Mouse (Mus musculus) cerebellum, adult 2 months (tissue): ENCODE data around the gene Pah. TPM values are rescaled to one million over a fixed set of nuclear protein-coding genes. Genes with fewer than 3 reads are reported as not detected.
A peak's percentile ranks its signal among the peaks of the same experiment; 100 is the strongest.

Experiments
- DNase-seq, 2 experiments: peaks; one replicate each; pipeline ENCODE4 v3.0.0; 2021
- H3K27ac ChIP-seq: fragments of 200-500 bp; 2 replicates; pipeline ENCODE4 v1.5.1; 2012; ENCODE audit warnings: low read length, control low read depth, inconsistent platforms; ENCODE audit not compliant: insufficient read depth
- H3K27me3 ChIP-seq: fragments of 200-500 bp; 2 replicates; pipeline ENCODE4 v1.6.1; 2012; ENCODE audit warnings: inconsistent platforms, mild to moderate bottlenecking, low read length, moderate library complexity; ENCODE audit not compliant: control insufficient read depth, insufficient read depth
- H3K4me1 ChIP-seq: fragments of 200-500 bp; 2 replicates; pipeline ENCODE4 v1.6.1; 2011; ENCODE audit warnings: low read length; ENCODE audit not compliant: control insufficient read depth, insufficient read depth
- H3K4me3 ChIP-seq: fragments of 200-500 bp; replicated peaks from 2 replicates; pipeline ENCODE3; 2011; ENCODE audit warnings: mild to moderate bottlenecking, low read depth, low read length, control low read depth; ENCODE audit not compliant: insufficient read depth
- CTCF ChIP-seq: fragments of 200-500 bp; IDR thresholded peaks from 2 replicates; pipeline ENCODE4 v1.5.1; 2011; ENCODE audit warnings: low read depth, mild to moderate bottlenecking, control low read depth, low read length, moderate library complexity, borderline replicate concordance; ENCODE audit not compliant: insufficient read depth
- POLR2A ChIP-seq: fragments of 200-500 bp; IDR thresholded peaks from 2 replicates; pipeline ENCODE4 v1.6.1; 2011; ENCODE audit warnings: low read length, control low read depth, borderline replicate concordance; ENCODE audit not compliant: insufficient read depth
- WGBS: fragments of 180-500 bp; shearing (Covaris S2); methylation state at CpG from one replicate; pipeline ENCODE4 v1.1.7; 2018; 5-methylcytosine and 5-hydroxymethylcytosine counted together
- polyA plus RNA-seq: library from polyadenylated mRNA; depleted of rRNA; stranded (reverse); fragments of >200 nt; gene quantifications from 2 replicates; pipeline ENCODE4 v1.2.3, GENCODE M21; 2012; rRNA removed

Gene Pah
- polyA plus RNA-seq, result 0.13 and 0.20 TPM in 2 replicates

DNA sequence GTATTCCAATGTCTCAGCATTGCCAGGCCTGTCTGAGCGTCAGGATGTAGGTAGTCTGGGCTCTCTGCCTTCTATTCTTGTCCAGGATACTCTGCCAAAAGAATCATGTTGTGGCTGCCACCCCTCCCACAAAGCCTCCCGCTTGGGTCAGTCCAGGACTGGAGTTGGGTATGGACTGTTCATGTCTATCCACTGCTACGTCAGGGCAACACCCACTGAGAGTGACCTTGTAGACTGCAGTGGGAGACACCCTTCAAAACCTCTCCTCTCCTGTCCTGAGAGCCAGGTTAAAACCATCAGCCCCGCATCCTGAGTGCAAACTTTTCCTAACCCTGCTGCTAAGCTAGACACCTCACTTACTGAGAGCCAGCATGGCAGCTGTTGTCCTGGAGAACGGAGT is at the start of gene Pah:
Pah (plus strand) TSS at position 150 of the 400 bp plus-strand sequence.
- Histone ChIP-seq H3K4me1 (no peaks in the 10 kb centered on the region), H3K4me3 (no peak within 1 kb of the TSS), H3K27me3 (no peaks in the 10 kb centered on the region), H3K27ac (no peak within 1 kb of the TSS)
- 55% methylated on average over 5 of the region's 5 CpGs for WGBS
- DNase-seq, result no peak
- TF ChIP-seq CTCF, result no peak
- no peak for TF ChIP-seq POLR2A

DNA sequence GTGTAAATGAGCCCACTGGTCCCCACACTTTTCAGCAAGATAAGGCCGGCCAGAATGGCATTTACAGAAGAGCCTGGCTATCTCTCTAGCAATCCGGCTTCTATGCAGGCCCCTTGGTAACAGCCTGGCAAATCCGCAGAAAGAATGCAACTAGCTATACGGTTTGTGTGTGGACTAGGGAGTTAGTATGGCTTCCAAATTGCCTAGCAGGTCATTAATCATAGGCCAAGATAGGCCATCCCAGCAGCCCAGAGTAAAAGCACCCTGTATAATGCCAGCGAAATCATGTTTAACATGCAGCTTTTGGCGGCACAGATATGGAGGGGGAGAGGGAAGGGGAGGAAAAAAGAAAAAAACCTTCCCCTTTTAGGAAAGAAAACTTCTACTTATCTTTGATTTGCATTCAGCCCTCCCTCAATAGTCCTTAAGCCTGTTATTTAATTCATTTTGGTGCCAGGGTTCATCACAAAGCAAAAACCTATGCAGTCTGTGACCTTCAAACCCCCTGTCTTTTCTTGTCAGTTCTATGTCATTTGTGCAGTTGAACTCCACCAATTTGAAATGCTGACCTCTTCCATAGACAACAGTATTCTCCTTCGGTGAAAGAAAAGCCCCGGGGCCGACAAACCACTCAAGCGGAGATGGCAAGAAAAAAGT is 48.0 kb upstream of the Pah start:
- 40% methylated on average over 10 of the region's 10 CpGs for WGBS
- Histone ChIP-seq H3K4me3 (no peak overlapping the region), H3K27ac (no peak overlapping the region), H3K4me1 (no peaks in the 10 kb centered on the region), H3K27me3 (no peaks in the 10 kb centered on the region)
- no peak for DNase-seq
- TF ChIP-seq CTCF (no peak), POLR2A (no peak)

DNA sequence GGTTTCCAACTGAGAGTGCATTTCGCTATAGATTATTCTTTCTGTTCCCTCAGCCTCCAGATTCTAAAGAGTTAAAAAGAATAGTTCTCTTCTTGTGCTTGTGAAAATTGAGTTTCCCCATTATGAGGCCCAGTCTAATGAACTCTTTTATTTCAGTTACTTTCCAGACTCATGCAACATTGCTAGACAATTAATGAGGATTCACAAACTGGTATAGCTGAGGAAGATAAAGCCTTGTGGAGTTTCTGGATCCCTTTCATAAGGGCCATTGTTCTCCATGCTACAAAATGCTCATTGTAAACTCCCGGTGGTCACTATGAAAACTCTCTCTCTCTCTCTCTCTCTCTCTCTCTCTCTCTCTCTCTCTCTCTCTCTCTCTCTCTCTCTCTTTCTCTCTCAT is 46.6 kb upstream of the Pah start:
- no peak overlapping the region for H3K27ac ChIP-seq
- no peaks in the 10 kb centered on the region for H3K27me3 ChIP-seq
- H3K4me3 ChIP-seq, result no peak overlapping the region
- no peak for TF ChIP-seq CTCF
- no peak for TF ChIP-seq POLR2A
- DNase-seq, result no peak
- WGBS, result 25% methylated on average over 2 of the region's 2 CpGs
- H3K4me1 ChIP-seq, result no peaks in the 10 kb centered on the region

DNA sequence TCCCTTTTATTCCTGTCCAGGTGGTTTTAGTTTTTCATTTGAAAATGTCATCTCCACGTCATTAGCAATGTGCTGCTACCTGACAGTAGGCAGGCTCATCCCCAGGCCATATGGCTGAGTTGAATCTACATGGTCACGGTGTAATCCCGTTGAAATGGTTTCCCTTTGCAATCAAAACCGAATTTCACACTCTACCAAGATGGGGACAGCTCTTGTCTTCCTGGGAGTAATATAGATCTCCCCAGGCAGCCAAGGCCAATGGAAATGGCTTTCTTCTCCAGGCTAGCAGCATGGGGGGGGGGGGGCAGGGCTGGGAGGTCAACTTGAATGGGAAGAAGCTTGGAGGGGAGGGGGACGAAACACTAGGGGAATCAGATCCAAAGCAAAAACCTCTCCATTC is 43.7 kb upstream of the Pah start:
- H3K4me3 ChIP-seq, result no peak overlapping the region
- WGBS, result 18% methylated on average over 5 of the region's 5 CpGs
- H3K27ac ChIP-seq, result no peak overlapping the region
- no peak for DNase-seq
- no peaks in the 10 kb centered on the region for H3K4me1 ChIP-seq
- no peak for TF ChIP-seq POLR2A
- no peak for TF ChIP-seq CTCF
- H3K27me3 ChIP-seq, result no peaks in the 10 kb centered on the region

DNA sequence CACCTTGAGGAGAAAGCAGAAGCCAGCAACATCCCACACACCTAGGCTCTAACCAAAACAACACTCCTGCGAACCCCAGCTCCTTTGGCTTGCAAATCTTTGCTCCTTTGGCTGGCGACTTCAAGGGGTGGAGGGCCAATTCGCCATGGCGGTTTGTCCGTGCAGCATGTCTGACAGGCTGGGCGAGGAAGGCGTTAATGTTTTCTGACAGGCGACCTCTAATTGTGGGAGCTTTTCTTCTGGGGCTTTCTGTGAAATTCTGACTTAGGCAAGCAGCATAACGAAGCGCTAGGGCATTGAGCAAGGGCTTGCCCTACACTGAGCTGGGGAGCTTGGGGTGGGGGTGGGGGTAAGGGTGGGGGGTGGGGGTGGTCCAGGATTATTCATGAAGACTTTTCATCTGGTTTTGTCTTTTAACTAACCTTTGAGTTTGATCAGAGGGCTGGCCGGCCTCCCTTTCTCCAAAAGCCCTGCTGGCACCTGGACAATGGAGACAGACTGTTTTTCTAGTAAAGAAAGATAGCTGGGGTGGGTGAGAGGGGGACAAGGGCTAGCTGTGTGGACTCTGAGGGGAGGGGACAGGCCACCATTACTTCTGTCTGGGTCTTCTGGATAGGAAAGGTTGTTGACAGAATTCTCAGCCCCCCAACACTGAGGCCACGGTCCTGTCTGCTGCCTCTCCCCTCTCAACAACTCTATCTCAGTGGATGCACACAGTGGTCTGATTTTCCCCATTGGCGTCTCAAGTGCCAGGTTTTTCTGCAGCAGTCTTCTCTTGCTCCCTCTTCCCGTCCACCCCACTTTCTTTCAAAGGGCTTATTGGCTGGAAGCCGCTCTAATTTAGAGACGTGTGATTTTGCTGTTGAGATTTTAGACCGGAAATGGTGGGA is 36.5 kb upstream of the Pah start:
- Histone ChIP-seq H3K27me3 (peaks cover 3% of the 10 kb centered on the region; the same call in 1 of the 2 replicates), H3K27ac (no peak overlapping the region), H3K4me3 (no peak overlapping the region), H3K4me1 (peaks cover 4% of the 10 kb centered on the region; the same call in 1 of the 2 replicates)
- TF ChIP-seq POLR2A (no peak), CTCF (no peak)
- no peak for DNase-seq
- 7% methylated on average over 17 of the region's 17 CpGs for WGBS

DNA sequence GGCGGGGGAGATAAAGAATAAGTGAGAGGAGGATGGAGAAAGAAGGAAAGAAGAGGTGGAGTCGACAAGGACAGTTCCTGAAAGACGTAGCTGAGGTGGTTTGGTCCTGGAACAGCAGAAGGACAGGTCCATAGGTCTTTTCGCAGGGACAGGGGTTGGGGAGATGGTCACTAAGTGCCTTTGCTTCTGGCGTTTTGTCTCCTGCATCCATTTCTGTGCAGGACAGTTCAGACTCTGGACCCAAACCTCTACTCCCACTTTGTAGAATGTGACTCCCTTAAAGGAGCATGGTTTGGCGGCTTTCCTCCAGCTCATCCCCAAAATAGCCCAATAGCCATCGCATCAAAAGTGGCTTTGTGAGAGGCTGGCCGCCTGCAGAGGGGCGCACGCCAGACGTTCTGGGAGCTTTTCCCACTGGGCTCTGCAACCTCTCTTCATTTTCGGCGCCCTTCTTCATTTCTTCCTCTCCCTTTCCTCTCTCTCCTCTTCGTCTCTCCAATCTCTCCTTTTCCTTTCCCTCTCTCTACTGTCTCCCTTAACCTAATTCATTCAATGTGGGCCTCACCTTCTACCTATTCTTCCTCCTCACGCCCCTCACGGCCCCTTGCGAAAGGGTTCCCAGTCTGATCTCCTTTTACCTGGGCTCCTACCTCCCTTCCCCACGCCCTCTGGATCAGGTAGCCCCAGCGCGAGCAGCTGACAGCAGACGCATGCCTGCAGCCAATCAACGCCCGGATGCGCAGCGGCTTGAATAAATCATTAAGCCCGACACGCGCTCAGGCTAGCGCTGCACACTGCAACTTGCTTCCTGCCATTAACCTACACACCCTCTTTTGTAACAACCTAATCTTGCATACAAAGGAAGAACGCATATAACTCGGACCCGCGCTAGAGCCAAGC is 35.6 kb upstream of the Pah start:
- WGBS, result 2% methylated on average over 33 of the region's 33 CpGs
- TF ChIP-seq CTCF, result no peak
- H3K4me3 ChIP-seq, result peak overlapping the region; percentile 30
- peak in 1 of 2 experiments; percentile 16 for DNase-seq
- H3K27ac ChIP-seq, result no peak overlapping the region
- peaks cover 3% of the 10 kb centered on the region; the same call in 1 of the 2 replicates for H3K27me3 ChIP-seq
- H3K4me1 ChIP-seq, result peaks cover 4% of the 10 kb centered on the region; the same call in 1 of the 2 replicates

DNA sequence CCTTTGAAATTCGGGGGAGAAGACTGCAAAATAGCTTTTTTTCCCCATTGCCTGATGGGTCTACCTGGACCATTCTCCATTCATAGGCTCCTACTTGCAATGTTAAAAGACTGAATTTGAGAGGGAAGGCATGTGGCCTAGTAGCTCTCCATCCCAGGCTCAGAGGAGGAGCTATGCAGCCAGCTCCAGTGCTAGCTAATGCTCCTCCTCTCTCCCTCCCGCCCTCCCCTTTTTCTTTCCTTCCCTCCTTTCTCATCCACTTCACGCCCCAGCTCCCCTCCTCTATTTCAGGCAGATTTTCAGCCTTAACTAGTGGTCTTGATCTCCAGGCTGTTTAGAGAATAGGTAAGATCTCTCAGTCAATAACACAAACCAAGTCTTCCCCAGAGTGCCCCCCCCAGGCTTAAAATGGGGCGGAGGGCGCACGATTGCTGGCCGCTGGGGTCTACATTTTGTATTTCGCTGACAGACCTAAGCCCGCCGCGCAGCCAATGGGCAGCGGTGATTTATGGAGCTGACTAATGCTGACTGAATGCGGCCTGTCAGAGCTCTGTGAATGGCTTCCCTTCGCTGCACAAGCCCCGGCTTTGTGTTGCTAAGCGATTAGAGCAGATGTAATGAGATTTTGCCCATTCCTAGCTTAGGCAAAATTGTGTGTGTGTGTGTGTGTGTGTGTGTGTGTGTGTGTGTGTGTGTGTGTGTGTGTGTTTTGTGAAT is 33.0 kb upstream of the Pah start:
- no peak for DNase-seq
- TF ChIP-seq CTCF (no peak), POLR2A (no peak)
- no peak overlapping the region for H3K4me3 ChIP-seq
- H3K27me3 ChIP-seq, result peaks cover 3% of the 10 kb centered on the region; the same call in 1 of the 2 replicates
- peaks cover 4% of the 10 kb centered on the region; the same call in 1 of the 2 replicates for H3K4me1 ChIP-seq
- H3K27ac ChIP-seq, result no peak overlapping the region
- WGBS, result 13% methylated on average over 16 of the region's 16 CpGs
